Mouse (Mus musculus) frontal cortex, postnatal 36 days (tissue): Measurements from ENCODE around the gene Trim33.

Experiments used
- DNase-seq, 2 experiments: peaks; one replicate each; pipeline ENCODE4 v3.0.0; 2022; ENCODE audit warnings: low spot score in 2 of 2

Trim33 gene

GRCm38 (mm10) chr3:103279182-103280149, at the start of gene Trim33:
TSS of gene Trim33 (plus strand) at chr3:103279293.
- DNase-seq, result peak; percentile 89

DNA sequence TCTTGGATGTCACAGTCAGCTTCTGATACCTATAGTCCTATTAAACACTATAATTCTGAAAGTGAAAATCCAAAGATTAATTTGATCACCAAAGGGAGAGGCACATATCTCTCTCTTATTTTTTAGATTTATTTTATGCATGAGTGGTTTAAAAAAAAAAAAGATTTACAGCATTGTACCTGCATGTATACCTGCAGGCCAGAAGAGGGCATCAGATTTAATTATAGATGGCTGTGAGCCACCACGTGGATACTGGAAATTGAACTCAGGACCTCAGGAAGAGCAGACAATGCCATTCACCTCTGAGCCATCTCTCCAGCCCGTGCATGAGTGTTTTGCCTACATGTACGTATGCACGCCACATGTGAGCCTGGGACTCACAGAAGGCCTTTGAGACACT, 46.7 kb upstream of the Trim33 start:
- DNase-seq, result no peak

DNA sequence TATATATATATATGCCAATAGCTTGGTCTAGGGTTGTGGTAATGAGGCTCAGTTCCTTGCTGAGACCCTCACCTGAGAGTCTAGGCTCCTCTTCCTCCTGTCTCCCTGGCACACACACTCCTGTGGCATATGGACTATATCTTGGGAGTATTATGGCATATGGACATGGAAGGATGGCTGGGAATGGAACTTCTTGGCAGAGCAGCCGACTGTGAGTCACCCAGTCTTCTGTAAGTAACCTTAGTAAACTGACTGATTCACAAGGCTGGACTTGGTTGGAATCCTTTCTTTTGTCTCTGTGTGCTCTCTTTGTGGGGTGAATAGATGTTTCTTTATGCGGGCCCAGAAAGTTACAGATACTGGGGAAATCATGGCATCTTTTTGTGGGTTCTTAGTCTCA, 37.6 kb upstream of the Trim33 start:
- DNase-seq, result peak in 1 of 2 experiments; percentile 48

- DNase-seq, result peak in 1 of 2 experiments; percentile 18
Observed at GRCm38 (mm10) chr3:103242156-103242555, 36.9 kb upstream of the Trim33 start.

GRCm38 (mm10) chr3:103243491-103243890, 35.6 kb upstream of the Trim33 start:
- no peak for DNase-seq

DNA sequence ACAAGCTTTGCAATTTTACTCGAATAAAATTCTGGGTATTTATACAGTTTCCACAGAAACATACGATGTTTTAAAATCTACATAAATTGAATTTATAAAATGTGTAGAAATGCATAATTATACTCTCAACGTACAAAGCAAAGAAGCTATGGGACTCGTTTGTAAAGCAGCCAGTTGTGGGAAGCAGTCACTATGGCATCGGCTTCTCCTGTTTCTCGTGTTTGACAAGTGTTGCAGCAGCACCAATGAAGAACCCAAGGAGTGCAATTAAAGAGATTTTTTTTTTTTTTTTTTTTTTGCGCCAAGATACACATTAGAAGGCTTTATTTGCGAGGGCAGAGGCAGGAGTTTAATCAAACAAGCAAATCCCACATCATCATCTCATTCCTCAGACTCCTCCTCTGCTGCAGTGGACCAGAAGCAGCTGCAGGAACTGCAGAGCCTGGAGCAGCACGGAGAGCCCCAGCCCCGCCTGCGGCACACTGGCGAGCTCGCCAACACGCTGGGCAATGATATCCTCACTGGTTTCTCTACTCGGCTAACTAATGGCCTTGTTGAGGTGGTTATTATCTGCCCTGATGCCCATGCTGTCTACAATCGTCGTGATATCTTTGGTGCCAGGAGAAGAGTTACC, 32.3 kb upstream of the Trim33 start:
- DNase-seq, result peak in 1 of 2 experiments; percentile 7

DNA sequence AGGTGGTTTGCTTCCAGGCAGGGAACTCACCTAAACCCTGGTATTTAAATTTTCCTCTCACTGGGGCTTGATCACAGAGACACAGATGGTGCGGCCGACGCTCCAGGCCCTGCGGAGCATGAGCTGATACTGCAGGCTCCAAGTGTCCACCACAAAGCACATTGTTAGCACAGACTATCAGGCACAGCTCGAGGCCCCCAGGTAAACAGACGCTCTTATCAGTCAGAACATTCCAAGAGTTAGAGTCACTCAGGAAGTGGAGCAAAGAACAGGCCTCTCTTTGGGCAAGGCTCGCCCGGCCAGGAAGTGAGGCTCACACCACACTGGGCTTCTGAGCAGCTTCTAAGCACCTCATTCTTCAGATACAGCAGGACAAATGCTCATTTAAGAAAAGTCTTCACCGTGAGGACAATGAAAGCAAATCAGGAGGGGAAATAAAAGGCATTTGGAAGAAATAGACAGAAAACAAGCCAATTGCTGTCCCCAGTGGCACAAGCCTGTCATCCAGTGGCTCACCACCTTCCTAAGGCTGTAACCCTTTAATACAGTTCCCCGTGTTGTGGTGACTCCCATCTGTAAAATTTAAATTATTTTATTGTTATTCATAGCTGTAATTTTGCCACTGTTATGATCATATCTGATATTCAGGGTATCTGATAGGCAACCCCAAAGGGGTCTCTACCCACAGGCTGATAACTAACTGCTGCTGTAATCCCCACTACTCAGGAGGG, 22.8 kb upstream of the Trim33 start:
- no peak for DNase-seq

- DNase-seq, result no peak
Observed at GRCm38 (mm10) chr3:103262802-103263417, 16.2 kb upstream of the Trim33 start.

- DNase-seq, result peak in 1 of 2 experiments; percentile 19
Observed at GRCm38 (mm10) chr3:103278561-103279181, 422 bp upstream of the Trim33 start.

DNA sequence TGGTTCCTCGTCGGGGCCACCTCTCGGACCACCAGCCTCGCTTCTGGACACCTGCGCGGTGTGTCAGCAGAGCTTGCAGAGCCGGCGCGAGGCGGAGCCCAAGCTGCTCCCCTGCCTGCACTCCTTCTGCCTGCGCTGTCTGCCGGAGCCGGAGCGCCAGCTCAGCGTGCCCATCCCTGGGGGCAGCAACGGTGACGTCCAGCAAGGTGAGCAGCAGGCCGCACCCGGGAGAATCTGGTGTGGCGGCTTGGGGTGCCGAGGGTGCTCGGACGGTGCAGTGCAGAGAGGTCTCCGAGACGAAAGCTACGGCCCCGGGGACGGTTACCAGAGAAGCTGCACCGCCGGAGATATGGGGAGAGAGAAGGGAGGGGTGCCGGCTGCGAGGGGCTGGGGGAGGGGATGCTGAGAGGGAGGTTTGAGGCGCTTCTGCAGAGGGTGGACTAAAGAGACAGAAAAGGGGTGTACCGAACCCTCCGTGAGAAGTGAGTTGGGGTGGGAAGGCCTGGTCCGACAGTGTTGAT, 1.2 kb downstream of the Trim33 start:
- peak; percentile 45 to 55 for DNase-seq

DNA sequence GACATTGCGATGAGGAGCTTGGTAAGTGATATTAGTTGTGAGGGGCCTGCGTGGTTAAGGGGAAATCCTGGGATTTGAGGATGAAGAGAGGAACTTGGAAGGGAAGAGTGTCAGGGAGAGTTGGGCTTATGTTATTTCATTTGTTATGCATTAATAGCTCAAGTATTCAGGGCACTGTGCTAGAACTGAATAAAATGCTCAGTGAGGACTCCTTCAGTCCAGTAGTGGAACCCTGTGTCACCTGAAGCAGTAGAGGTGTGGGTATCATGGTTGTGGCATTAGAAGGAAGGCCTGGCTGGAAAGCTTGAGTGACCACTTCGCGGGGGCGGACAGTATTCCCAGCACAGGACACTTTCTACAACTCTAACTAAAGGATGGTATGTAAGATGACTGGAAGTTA, 1.8 kb downstream of the Trim33 start:
- no peak for DNase-seq

GRCm38 (mm10) chr3:103288761-103289160, 9.7 kb downstream of the Trim33 start:
- DNase-seq, result no peak

GRCm38 (mm10) chr3:103291087-103291486, 12.0 kb downstream of the Trim33 start:
- DNase-seq, result no peak

DNA sequence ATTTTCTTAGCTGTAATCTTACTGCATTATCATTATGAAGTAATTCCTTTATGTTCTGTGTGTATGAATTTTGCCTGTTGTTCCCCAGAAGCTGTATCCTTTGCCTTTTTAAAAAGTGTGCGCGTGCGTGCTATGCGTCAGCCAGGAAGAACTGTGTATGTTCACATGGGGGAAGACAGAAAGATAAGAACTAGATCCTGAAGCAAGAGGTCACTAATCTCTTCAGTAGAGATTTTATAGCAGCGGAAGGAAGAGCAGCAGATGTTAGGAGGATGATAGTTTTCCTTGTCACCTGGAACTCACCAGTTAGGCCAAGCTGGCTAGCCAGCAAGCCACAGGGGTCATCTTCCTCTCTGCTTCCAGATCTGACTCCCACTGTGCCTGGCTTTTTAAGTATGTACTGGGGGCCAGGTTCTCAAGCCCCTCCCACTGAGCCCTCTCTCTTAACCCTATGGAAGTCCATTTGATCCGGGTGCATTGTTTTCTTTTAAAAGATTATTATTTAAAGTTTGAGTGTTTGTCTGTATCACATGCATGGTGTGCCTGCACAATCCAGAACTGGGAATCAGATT, 26.4 kb downstream of the Trim33 start:
- DNase-seq, result no peak

GRCm38 (mm10) chr3:103309252-103309651, 30.2 kb downstream of the Trim33 start:
- no peak for DNase-seq

- DNase-seq, result no peak
Observed at GRCm38 (mm10) chr3:103309750-103310149, 30.7 kb downstream of the Trim33 start.

- no peak for DNase-seq
Observed at GRCm38 (mm10) chr3:103314291-103314690, 35.2 kb downstream of the Trim33 start.

- DNase-seq, result no peak
Observed at GRCm38 (mm10) chr3:103335371-103335770, 56.3 kb downstream of the Trim33 start.

DNA sequence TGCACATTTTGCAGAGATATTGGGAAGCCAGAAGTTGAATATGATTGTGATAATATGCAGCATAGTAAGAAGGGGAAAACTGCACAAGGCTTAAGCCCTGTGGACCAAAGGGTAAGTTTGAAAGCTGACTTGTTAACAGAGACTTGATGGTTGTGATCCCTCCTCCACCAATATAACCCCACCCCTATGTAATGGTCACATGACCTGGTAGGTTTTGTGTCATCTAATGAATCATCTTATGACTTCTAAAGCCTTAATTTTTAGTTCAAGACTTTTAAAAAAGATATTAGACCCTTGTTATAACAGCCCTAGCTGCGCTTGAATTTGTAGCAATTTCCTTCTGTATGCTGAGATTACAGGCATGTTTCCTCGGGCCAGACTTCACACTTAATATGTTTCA, 67.6 kb downstream of the Trim33 start:
- no peak for DNase-seq

DNA sequence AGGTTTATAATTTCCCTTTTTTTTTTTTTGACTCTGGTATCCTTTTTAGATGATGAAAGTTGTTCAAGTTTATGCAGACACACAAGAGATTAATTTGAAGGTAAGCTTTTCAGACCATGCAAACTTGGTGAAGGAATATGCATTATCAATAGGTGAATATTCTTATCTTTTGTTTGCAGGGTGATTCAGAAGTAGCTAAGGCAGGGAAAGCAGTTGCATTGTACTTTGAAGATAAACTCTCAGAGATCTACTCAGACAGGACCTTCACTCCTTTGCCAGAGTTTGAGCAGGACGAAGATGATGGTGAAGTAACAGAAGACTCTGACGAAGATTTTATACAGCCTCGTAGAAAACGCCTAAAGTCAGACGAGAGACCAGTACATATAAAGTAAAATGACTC, 74.4 kb downstream of the Trim33 start:
- DNase-seq, result no peak

- DNase-seq, result no peak
Observed at GRCm38 (mm10) chr3:103354041-103354440, 74.9 kb downstream of the Trim33 start.
